Mouse (Mus musculus) C2C12 (cell line): Measurements from ENCODE around the gene Serpinf2.
"Not testable (repeated sequence)": the region's sequence is repeated elsewhere in the genome, so short reads cannot be mapped to it uniquely, and the experiment has no call there.

ENCODE experiments used
- CTCF ChIP-seq: IDR thresholded peaks from one replicate; pipeline ENCODE4 v1.5.1; 2011; ENCODE audit not compliant: control insufficient read depth, insufficient read depth, insufficient read length
- MAX ChIP-seq: IDR thresholded peaks from one replicate; pipeline ENCODE4 v1.6.1; 2011; ENCODE audit warnings: mild to moderate bottlenecking, control low read depth
- MYOD1 ChIP-seq: IDR thresholded peaks from one replicate; pipeline ENCODE4 v1.6.1; 2011; ENCODE audit warnings: low read depth; ENCODE audit not compliant: control insufficient read depth, insufficient read length
- MYOG ChIP-seq: IDR thresholded peaks from one replicate; pipeline ENCODE4 v1.6.1; 2011; ENCODE audit not compliant: control insufficient read depth, insufficient read length; ENCODE audit errors: extremely low read depth

GRCm38 (mm10) chr11:75383529-75383928 is 55.9 kb downstream of the Serpinf2 start:
- not testable (repeated sequence) for TF ChIP-seq CTCF, MYOG, MYOD1
- TF ChIP-seq MAX: peak; percentile 57
